Mouse (Mus musculus): ENCODE data around the gene Serpinb9f. TPM values are rescaled to one million over a fixed set of nuclear protein-coding genes. Genes with fewer than 3 reads are reported as not detected.
"Not testable (repeated sequence)": the region's sequence is repeated elsewhere in the genome, so short reads cannot be mapped to it uniquely, and the experiment has no call there.

Gene Serpinb9f
- polyA plus RNA-seq (2015; fragmentation: Nextera tagmentation; extraction: Ambion mirVana) = not detected in 2 replicates

DNA sequence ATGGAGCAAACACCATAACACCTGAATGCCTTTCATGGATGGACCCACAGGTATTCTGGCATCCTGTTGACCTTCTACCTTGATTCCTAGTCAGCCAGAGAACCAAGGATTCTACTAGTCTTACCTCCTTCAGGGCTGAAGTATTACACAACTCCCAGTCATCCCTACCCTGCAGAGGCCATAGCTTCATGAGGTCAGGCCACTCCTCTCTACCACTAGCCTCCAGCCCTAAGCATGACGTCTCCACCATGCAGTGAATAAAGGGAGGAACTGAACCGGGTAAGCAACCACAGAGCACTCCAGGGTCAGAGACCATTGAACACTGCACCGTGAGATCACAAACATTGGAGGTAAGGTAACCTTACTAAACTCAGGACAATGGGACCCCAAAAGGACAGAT, at the start of gene Serpinb9f:
Serpinb9f (plus strand) TSS at position 301 of the 400 bp plus-strand sequence.
- H3K4me2 ChIP-seq (replicated peaks); H3K9me3 ChIP-seq; H3K36me3 ChIP-seq; H3K27ac ChIP-seq; H3K4me3 ChIP-seq; ATAC-seq (ENCODE audit: low FRiP score, low read depth); H3K9ac ChIP-seq; H3K4me1 ChIP-seq; H3K27me3 ChIP-seq: not testable (repeated sequence)
- WGBS = 85% methylated on average over 3 of the region's 3 CpGs

DNA sequence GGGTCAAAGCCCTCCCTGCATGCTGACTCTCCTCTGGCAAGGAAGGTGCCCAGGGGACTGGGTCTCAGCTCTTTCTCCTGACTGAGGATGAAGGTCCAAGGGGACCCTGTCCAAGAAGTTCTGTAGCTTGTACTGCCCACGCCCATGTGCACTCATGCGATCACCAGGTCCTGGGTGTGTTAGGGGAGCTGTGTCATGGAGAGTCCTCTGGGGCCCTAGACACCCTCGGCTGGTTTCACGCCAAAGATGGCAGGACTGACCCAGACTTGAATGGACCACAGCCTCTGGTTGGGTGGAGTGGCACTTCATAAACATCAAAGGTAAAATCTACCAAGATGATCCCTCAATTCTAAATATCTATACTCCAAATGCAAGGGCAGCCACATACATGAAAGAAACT, 15.2 kb upstream of the Serpinb9f start:
- not testable (repeated sequence) for ATAC-seq (ENCODE audit: low FRiP score, low read depth); H3K27ac ChIP-seq; H3K9ac ChIP-seq; H3K4me1 ChIP-seq; H3K27me3 ChIP-seq; H3K4me2 ChIP-seq (replicated peaks); H3K9me3 ChIP-seq; H3K36me3 ChIP-seq; H3K4me3 ChIP-seq
- 87% methylated on average over 4 of the region's 4 CpGs for WGBS

DNA sequence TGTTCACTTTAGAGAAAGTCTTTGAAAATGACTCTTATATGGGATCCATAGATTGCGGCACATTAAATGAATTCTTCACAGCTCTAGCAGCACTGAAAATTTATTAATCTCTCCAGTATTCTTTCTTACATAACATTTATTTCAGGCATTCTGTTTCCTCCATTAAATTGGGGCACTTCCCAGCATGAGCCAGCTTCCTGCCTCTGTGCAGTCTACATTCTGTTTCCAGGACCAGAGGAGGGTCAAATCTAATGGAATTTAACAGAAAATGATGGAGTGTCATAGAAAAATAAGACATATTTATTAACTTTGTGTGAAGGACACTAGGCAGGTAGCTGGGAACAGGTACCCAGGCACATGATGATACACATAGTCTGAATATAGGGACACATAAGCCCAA, 32.8 kb downstream of the Serpinb9f start:
- 92% methylated on average over 1 of the region's 1 CpGs for WGBS
- not testable (repeated sequence) for H3K9me3 ChIP-seq; ATAC-seq (ENCODE audit: low FRiP score, low read depth); H3K4me3 ChIP-seq; H3K4me1 ChIP-seq; H3K4me2 ChIP-seq (replicated peaks); H3K36me3 ChIP-seq; H3K9ac ChIP-seq; H3K27ac ChIP-seq; H3K27me3 ChIP-seq

Other genes with a start within 250 kb of the Serpinb9f start
- gene Serpinb1b, start 245.5 kb upstream of the Serpinb9f start, polyA plus RNA-seq (2015; fragmentation: Nextera tagmentation; extraction: Ambion mirVana) = 0.17 and 0.49 TPM in 2 replicates
- gene Serpinb9c, start 164.3 kb upstream of the Serpinb9f start, polyA plus RNA-seq (2015; fragmentation: Nextera tagmentation; extraction: Ambion mirVana) = not detected in 2 replicates
- not detected in 2 replicates for gene Serpinb9d, start 131.1 kb upstream of the Serpinb9f start, polyA plus RNA-seq (2015; fragmentation: Nextera tagmentation; extraction: Ambion mirVana)
- gene Serpinb9e, start 74.5 kb upstream of the Serpinb9f start, polyA plus RNA-seq (2015; fragmentation: Nextera tagmentation; extraction: Ambion mirVana) = not detected in 2 replicates
- not detected in 2 replicates for gene Gm11397, start 71.7 kb downstream of the Serpinb9f start, polyA plus RNA-seq (2015; fragmentation: Nextera tagmentation; extraction: Ambion mirVana)
- not detected in 2 replicates for gene Serpinb9g, start 160.7 kb downstream of the Serpinb9f start, polyA plus RNA-seq (2015; fragmentation: Nextera tagmentation; extraction: Ambion mirVana)